Mouse (Mus musculus) liver, embryonic 11.5 days (tissue): Measurements from ENCODE around the gene Clec14a. TPM values are rescaled to one million over a fixed set of nuclear protein-coding genes. Genes with fewer than 3 reads are reported as not detected.

ENCODE experiments used
- ATAC-seq: fragments of 200-750 bp; cut with Nextera tagmentation; replicated peaks from 2 replicates; pipeline ENCODE4 v1.8.0; 2017; ENCODE audit warnings: moderate number of reproducible peaks, mild to moderate bottlenecking, moderate TSS enrichment, moderate library complexity; ENCODE audit not compliant: low FRiP score
- DNase-seq: peaks from one replicate; pipeline ENCODE4 v3.0.0-alpha.2; 2017; ENCODE audit warnings: low spot score
- H3K27ac ChIP-seq: fragments of 300-500 bp; sonication (generic); 2 replicates; pipeline ENCODE4 v1.5.1; 2014; ENCODE audit warnings: mild to moderate bottlenecking, low read depth, low read length, control low read depth
- H3K27me3 ChIP-seq: fragments of 300-500 bp; sonication (generic); replicated peaks from 2 replicates; pipeline ENCODE4 v1.6.1; 2014; ENCODE audit warnings: low read length, mixed read lengths; ENCODE audit not compliant: control insufficient read depth, insufficient read depth
- H3K36me3 ChIP-seq: fragments of 300-500 bp; sonication (generic); 2 replicates; pipeline ENCODE4 v1.6.1; 2014; ENCODE audit warnings: mild to moderate bottlenecking, low read length, moderate library complexity, mixed read lengths; ENCODE audit not compliant: control insufficient read depth, insufficient read depth
- H3K4me1 ChIP-seq: fragments of 300-500 bp; sonication (generic); replicated peaks from 2 replicates; pipeline ENCODE4 v1.6.1; 2014; ENCODE audit warnings: low read length, mixed read lengths; ENCODE audit not compliant: control insufficient read depth, insufficient read depth
- H3K4me2 ChIP-seq: fragments of 300-500 bp; sonication (generic); 2 replicates; pipeline ENCODE4 v1.6.1; 2014; ENCODE audit warnings: mild to moderate bottlenecking, control low read depth, moderate library complexity
- H3K4me3 ChIP-seq: fragments of 300-500 bp; sonication (generic); 2 replicates; pipeline ENCODE4 v1.5.1; 2014; ENCODE audit warnings: low read depth, low read length, control low read depth
- H3K9ac ChIP-seq: fragments of 300-500 bp; sonication (generic); 2 replicates; pipeline ENCODE4 v1.6.1; 2014; ENCODE audit warnings: low read depth, low read length, control low read depth
- H3K9me3 ChIP-seq: fragments of 300-500 bp; sonication (generic); 2 replicates; pipeline ENCODE4 v1.6.1; 2016; ENCODE audit warnings: low read length, inconsistent platforms, mixed read lengths; ENCODE audit not compliant: control insufficient read depth
- WGBS: fragments of 180-500 bp; shearing (Covaris S2); extraction: QIAGEN DNeasy Blood & Tissue Kit; methylation state at CpG from one replicate; pipeline ENCODE4 v1.1.7; 2014; 5-methylcytosine and 5-hydroxymethylcytosine counted together
- polyA plus RNA-seq: library from polyadenylated mRNA; unstranded; fragments of >200 nt; fragmentation: Nextera tagmentation; extraction: Ambion mirVana; gene quantifications from 2 replicates; pipeline ENCODE4 v1.2.1, GENCODE M21; 2014

Gene Clec14a
- polyA plus RNA-seq, 1 experiment from 2014 or later, result 10.7 TPM

DNA sequence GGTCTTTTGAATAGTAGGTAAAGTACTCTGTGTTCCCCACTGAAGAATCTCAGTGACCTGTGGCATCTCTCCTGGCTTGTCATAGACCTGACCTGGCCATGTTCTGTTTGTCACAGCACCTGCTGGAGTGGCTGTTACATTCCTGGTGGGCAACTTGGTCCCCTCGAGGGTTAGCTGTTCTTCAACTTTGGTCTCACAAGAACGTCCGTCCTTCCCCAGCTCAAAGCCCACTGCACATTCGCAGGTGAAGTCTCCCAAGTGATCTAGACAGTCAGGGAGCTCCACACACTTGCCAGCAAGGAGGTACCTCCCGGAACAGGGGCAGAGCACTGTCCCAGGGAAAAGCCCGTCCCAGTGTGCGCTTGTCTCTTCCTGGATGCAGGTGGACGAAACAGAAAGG lies 1.3 kb downstream of the Clec14a start:
- H3K4me2 ChIP-seq, result peak overlapping the region; percentile 68
- no peaks in the 10 kb centered on the region for H3K36me3 ChIP-seq
- no peaks in the 10 kb centered on the region for H3K27me3 ChIP-seq
- no peaks in the 10 kb centered on the region for H3K9me3 ChIP-seq
- peak overlapping the region; percentile 53 for H3K27ac ChIP-seq
- WGBS, result 33% methylated on average over 8 of the region's 8 CpGs
- DNase-seq, result no peak
- H3K4me1 ChIP-seq, result no peaks in the 10 kb centered on the region
- H3K9ac ChIP-seq, result no peak overlapping the region; the same call in 1 of the 2 replicates
- H3K4me3 ChIP-seq, result peak overlapping the region; percentile 43
- ATAC-seq, result no peak

GRCm38 (mm10) chr12:58251901-58252300 lies 17.2 kb downstream of the Clec14a start:
- no peaks in the 10 kb centered on the region for H3K27me3 ChIP-seq
- no peaks in the 10 kb centered on the region for H3K9me3 ChIP-seq
- DNase-seq (no peak), ATAC-seq (no peak)
- H3K9ac ChIP-seq, result no peak overlapping the region
- no peak overlapping the region for H3K4me3 ChIP-seq
- H3K4me1 ChIP-seq, result no peaks in the 10 kb centered on the region
- 74% methylated on average over 1 of the region's 1 CpGs for WGBS
- no peaks in the 10 kb centered on the region for H3K36me3 ChIP-seq
- no peak overlapping the region for H3K27ac ChIP-seq
- no peak overlapping the region for H3K4me2 ChIP-seq

GRCm38 (mm10) chr12:58232489-58232888 lies 36.6 kb downstream of the Clec14a start:
- H3K27me3 ChIP-seq, result no peaks in the 10 kb centered on the region
- ATAC-seq, result no peak
- no peak overlapping the region for H3K9ac ChIP-seq
- H3K4me2 ChIP-seq, result no peak overlapping the region
- H3K9me3 ChIP-seq, result no peaks in the 10 kb centered on the region
- no peaks in the 10 kb centered on the region for H3K36me3 ChIP-seq
- H3K27ac ChIP-seq, result no peak overlapping the region
- no peaks in the 10 kb centered on the region for H3K4me1 ChIP-seq
- no peak for DNase-seq
- no peak overlapping the region for H3K4me3 ChIP-seq
- 64% methylated on average over 2 of the region's 2 CpGs for WGBS

GRCm38 (mm10) chr12:58225644-58226043 lies 43.4 kb downstream of the Clec14a start:
- no peak overlapping the region for H3K4me3 ChIP-seq
- no peak overlapping the region for H3K4me2 ChIP-seq
- no peaks in the 10 kb centered on the region for H3K27me3 ChIP-seq
- no peak overlapping the region for H3K9ac ChIP-seq
- H3K27ac ChIP-seq, result no peak overlapping the region
- no peaks in the 10 kb centered on the region for H3K9me3 ChIP-seq
- no peak for DNase-seq
- H3K4me1 ChIP-seq, result no peaks in the 10 kb centered on the region
- no peaks in the 10 kb centered on the region for H3K36me3 ChIP-seq
- ATAC-seq, result no peak
- WGBS, result 82% methylated on average over 5 of the region's 5 CpGs

DNA sequence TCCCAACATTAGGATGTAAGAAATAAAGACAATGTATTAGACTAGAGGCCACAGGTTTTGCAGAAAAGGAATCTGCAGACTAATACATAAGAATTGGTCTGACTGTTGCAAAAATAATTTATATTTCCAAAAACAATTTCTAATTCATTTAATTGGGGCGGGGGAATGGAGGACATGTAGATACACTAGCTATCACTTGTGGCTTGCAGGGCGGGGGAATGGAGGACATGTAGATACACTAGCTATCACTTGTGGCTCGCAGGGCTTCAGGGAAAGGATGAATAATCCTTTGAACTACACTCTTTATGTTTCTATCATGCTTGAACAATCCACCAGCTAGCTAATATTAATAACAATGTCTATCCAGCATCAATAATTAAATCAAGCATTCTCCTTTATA lies 50.0 kb downstream of the Clec14a start:
- Histone ChIP-seq H3K27me3 (peaks cover 6% of the 10 kb centered on the region), H3K4me2 (no peak overlapping the region), H3K9ac (no peak overlapping the region), H3K9me3 (no peaks in the 10 kb centered on the region), H3K4me3 (no peak overlapping the region), H3K36me3 (no peaks in the 10 kb centered on the region), H3K4me1 (no peaks in the 10 kb centered on the region), H3K27ac (no peak overlapping the region)
- no peak for ATAC-seq
- WGBS, result 78% methylated on average over 3 of the region's 3 CpGs
- no peak for DNase-seq

DNA sequence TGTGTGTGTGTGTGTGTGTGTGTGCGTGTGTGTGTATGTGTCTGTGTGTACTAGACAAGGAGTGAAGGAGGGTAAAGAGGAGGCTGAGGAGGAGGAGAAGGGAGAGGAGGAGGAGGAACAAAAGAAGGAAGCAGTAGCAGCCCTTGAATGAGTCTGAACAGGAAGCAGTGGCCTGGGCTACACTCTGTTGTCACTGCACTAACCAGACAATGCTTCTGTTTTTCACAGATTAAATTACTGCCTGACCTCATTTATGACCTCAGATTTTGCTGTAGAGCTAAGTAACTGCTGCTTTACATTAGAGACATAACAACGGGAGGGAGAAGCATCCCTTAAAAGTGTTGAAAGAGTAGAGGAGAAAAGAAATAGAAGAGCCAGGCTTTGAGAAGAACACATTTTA lies 52.9 kb downstream of the Clec14a start:
- Histone ChIP-seq H3K4me2 (no peak overlapping the region), H3K27me3 (peaks cover 35% of the 10 kb centered on the region), H3K4me3 (no peak overlapping the region), H3K36me3 (no peaks in the 10 kb centered on the region), H3K9me3 (no peaks in the 10 kb centered on the region), H3K4me1 (no peaks in the 10 kb centered on the region), H3K27ac (no peak overlapping the region), H3K9ac (no peak overlapping the region)
- WGBS, result 51% methylated on average over 2 of the region's 2 CpGs
- DNase-seq, result no peak
- ATAC-seq, result no peak

Other genes with a start within 250 kb of the Clec14a start
- not detected in 2 replicates for gene Sstr1, start 57.5 kb downstream of the Clec14a start, polyA plus RNA-seq